Mouse (Mus musculus): ENCODE data around the gene Sdk1. TPM values are rescaled to one million over a fixed set of nuclear protein-coding genes. Genes with fewer than 3 reads are reported as not detected.

Gene Sdk1
- polyA plus RNA-seq, 1 experiment: 1.0 TPM

- TF ChIP-seq CTCF (IDR thresholded peaks at IDR 0.05; ENCODE audit: extremely low read depth, insufficient read length, insufficient replicate concordance, low read depth, low read length) (no peak), POLR2A (IDR thresholded peaks at IDR 0.05; ENCODE audit: low read depth, low read length) (no peak)
- H3K27me3 ChIP-seq (ENCODE audit: control insufficient read depth, insufficient read depth, low read length): no peaks in the 10 kb centered on the region
- no peaks in the 10 kb centered on the region for H3K36me3 ChIP-seq (ENCODE audit: control insufficient read depth, insufficient read depth, low read length)
- WGBS: 96% methylated on average over 3 of the region's 3 CpGs
- H3K4me1 ChIP-seq (ENCODE audit: control insufficient read depth, insufficient read depth, insufficient read length, low read length): no peaks in the 10 kb centered on the region
- H3K4me3 ChIP-seq (ENCODE audit: low read depth, low read length): no peak overlapping the region
- H3K27ac ChIP-seq (ENCODE audit: insufficient read depth, low read depth, low read length): no peak overlapping the region
Measured at GRCm38 (mm10) chr5:142080661-142081060, 839.4 kb downstream of the Sdk1 start.

DNA sequence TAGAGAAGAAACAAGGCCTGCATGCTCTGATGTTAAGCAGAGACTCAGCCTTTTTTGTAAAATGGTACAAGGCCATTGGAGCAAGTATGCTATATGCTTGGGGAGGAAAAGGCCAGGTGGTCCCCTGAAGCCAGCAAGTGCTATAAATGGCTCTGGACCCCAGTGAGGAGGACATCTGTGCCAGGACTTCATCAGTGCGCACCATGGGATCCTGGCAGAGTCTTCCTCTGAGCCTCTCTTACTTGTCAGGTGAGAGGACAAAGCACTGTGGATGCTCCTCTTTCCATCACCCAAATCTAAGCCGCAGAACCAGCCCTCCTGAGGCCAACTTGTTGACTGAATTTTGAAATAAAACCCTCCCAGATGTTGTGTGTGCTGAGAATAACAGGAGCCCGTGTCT, 839.8 kb downstream of the Sdk1 start:
- Histone ChIP-seq H3K27me3 (ENCODE audit: control insufficient read depth, insufficient read depth, low read length) (no peaks in the 10 kb centered on the region), H3K4me3 (ENCODE audit: low read depth, low read length) (no peak overlapping the region), H3K36me3 (ENCODE audit: control insufficient read depth, insufficient read depth, low read length) (no peaks in the 10 kb centered on the region), H3K27ac (ENCODE audit: insufficient read depth, low read depth, low read length) (no peak overlapping the region), H3K4me1 (ENCODE audit: control insufficient read depth, insufficient read depth, insufficient read length, low read length) (no peaks in the 10 kb centered on the region)
- WGBS: 92% methylated on average over 3 of the region's 3 CpGs
- TF ChIP-seq POLR2A (IDR thresholded peaks at IDR 0.05; ENCODE audit: low read depth, low read length) (no peak), CTCF (IDR thresholded peaks at IDR 0.05; ENCODE audit: extremely low read depth, insufficient read length, insufficient replicate concordance, low read depth, low read length) (no peak)

GRCm38 (mm10) chr5:142096377-142096841, 855.1 kb downstream of the Sdk1 start:
- H3K27me3 ChIP-seq (ENCODE audit: control insufficient read depth, insufficient read depth, low read length): no peaks in the 10 kb centered on the region
- no peaks in the 10 kb centered on the region for H3K36me3 ChIP-seq (ENCODE audit: control insufficient read depth, insufficient read depth, low read length)
- no peaks in the 10 kb centered on the region for H3K4me1 ChIP-seq (ENCODE audit: control insufficient read depth, insufficient read depth, insufficient read length, low read length)
- no peak overlapping the region for H3K4me3 ChIP-seq (ENCODE audit: low read depth, low read length)
- H3K27ac ChIP-seq (ENCODE audit: insufficient read depth, low read depth, low read length): no peak overlapping the region
- no peak for TF ChIP-seq POLR2A (IDR thresholded peaks at IDR 0.05; ENCODE audit: low read depth, low read length)
- no peak for TF ChIP-seq CTCF (IDR thresholded peaks at IDR 0.05; ENCODE audit: extremely low read depth, insufficient read length, insufficient replicate concordance, low read depth, low read length)
- 88% methylated on average over 11 of the region's 11 CpGs for WGBS

GRCm38 (mm10) chr5:142100176-142100575, 858.9 kb downstream of the Sdk1 start:
- no peak overlapping the region for H3K4me3 ChIP-seq (ENCODE audit: low read depth, low read length)
- H3K4me1 ChIP-seq (ENCODE audit: control insufficient read depth, insufficient read depth, insufficient read length, low read length): no peaks in the 10 kb centered on the region
- H3K27me3 ChIP-seq (ENCODE audit: control insufficient read depth, insufficient read depth, low read length): no peaks in the 10 kb centered on the region
- WGBS: 77% methylated on average over 7 of the region's 7 CpGs
- TF ChIP-seq POLR2A (IDR thresholded peaks at IDR 0.05; ENCODE audit: low read depth, low read length) (no peak), CTCF (IDR thresholded peaks at IDR 0.05; ENCODE audit: extremely low read depth, insufficient read length, insufficient replicate concordance, low read depth, low read length) (no peak)
- no peak overlapping the region for H3K27ac ChIP-seq (ENCODE audit: insufficient read depth, low read depth, low read length)
- no peaks in the 10 kb centered on the region for H3K36me3 ChIP-seq (ENCODE audit: control insufficient read depth, insufficient read depth, low read length)

- no peak overlapping the region for H3K4me3 ChIP-seq (ENCODE audit: low read depth, low read length)
- no peak overlapping the region for H3K27ac ChIP-seq (ENCODE audit: insufficient read depth, low read depth, low read length)
- TF ChIP-seq POLR2A (IDR thresholded peaks at IDR 0.05; ENCODE audit: low read depth, low read length) (no peak), CTCF (IDR thresholded peaks at IDR 0.05; ENCODE audit: extremely low read depth, insufficient read length, insufficient replicate concordance, low read depth, low read length) (no peak)
- H3K4me1 ChIP-seq (ENCODE audit: control insufficient read depth, insufficient read depth, insufficient read length, low read length): no peaks in the 10 kb centered on the region
- H3K27me3 ChIP-seq (ENCODE audit: control insufficient read depth, insufficient read depth, low read length): no peaks in the 10 kb centered on the region
- no peaks in the 10 kb centered on the region for H3K36me3 ChIP-seq (ENCODE audit: control insufficient read depth, insufficient read depth, low read length)
- 74% methylated on average over 11 of the region's 11 CpGs for whole genome bisulfite sequencing
Measured at GRCm38 (mm10) chr5:142107434-142107833, 866.1 kb downstream of the Sdk1 start.

DNA sequence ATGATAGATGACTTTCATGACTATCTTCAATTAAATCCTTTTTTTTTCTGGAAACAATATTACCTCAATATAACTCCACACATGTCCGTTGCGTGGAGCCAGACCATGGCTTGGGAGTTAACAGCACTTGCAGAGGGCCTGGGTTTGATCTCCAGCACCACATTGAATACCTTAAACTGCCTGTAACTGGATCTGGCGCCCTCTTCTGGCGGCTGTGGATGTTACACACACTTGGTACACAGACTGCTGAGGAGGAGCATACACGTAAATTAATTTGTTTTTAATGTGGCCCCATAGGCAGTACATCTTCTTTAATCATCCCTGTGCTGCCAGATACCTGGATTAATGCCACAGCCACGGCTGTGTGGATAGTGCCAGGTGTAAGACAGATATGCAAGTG, 870.7 kb downstream of the Sdk1 start:
- no peaks in the 10 kb centered on the region for H3K4me1 ChIP-seq (ENCODE audit: control insufficient read depth, insufficient read depth, insufficient read length, low read length)
- no peaks in the 10 kb centered on the region for H3K36me3 ChIP-seq (ENCODE audit: control insufficient read depth, insufficient read depth, low read length)
- no peak overlapping the region for H3K4me3 ChIP-seq (ENCODE audit: low read depth, low read length)
- 83% methylated on average over 6 of the region's 6 CpGs for WGBS
- no peak overlapping the region for H3K27ac ChIP-seq (ENCODE audit: insufficient read depth, low read depth, low read length)
- TF ChIP-seq POLR2A (IDR thresholded peaks at IDR 0.05; ENCODE audit: low read depth, low read length): no peak
- TF ChIP-seq CTCF (IDR thresholded peaks at IDR 0.05; ENCODE audit: extremely low read depth, insufficient read length, insufficient replicate concordance, low read depth, low read length): no peak
- no peaks in the 10 kb centered on the region for H3K27me3 ChIP-seq (ENCODE audit: control insufficient read depth, insufficient read depth, low read length)

DNA sequence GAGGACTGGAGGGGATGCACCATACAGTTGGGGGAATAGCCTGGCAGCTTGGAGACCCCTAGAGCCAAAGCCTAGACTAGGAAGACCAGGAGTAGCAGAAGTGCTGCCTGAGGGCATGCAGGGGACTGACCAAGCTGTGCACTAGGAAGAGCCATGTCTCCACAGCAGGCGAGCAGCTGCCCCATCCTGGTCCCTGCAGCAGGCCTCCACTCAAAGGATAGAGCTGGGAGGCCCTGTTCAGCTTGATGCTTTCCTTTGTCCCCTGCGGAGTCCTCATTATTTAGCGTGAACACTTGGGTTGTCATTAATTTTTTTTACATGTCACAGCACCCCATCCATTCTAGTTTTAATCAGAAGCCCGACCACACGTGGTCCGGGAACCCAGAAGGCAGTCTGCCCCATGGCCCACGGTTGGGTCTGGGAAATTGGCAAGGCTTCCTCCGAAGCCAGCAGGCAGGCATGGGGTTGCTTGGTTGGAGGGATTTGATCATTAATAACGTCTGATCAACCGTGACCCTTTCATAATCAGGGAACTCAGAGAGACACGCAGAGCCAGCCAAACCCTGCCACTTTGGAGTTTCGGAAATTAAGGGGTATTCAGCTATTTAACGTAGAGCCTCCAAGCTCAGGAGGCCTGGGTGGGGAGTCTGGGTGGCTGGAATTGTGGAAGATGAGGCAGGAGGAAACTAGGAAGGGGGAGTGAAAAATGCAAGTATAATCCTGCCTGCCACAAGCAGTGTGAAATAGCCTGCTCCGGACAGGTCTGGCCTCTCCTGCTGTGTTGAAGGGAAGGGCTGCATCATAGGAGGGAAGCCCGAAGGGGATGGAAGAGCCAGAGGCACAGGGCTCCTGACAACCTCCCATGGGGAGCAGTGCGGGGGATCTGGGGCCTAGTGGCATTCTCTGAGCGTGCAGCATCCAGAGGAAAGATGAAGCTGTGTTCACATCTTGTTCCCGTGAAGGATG, 872.2 kb downstream of the Sdk1 start:
- Histone ChIP-seq H3K27ac (ENCODE audit: insufficient read depth, low read depth, low read length) (no peak overlapping the region), H3K4me1 (ENCODE audit: control insufficient read depth, insufficient read depth, insufficient read length, low read length) (no peaks in the 10 kb centered on the region), H3K4me3 (ENCODE audit: low read depth, low read length) (no peak overlapping the region), H3K36me3 (ENCODE audit: control insufficient read depth, insufficient read depth, low read length) (no peaks in the 10 kb centered on the region), H3K27me3 (ENCODE audit: control insufficient read depth, insufficient read depth, low read length) (no peaks in the 10 kb centered on the region)
- TF ChIP-seq CTCF (IDR thresholded peaks at IDR 0.05; ENCODE audit: extremely low read depth, insufficient read length, insufficient replicate concordance, low read depth, low read length) (no peak), POLR2A (IDR thresholded peaks at IDR 0.05; ENCODE audit: low read depth, low read length) (no peak)
- WGBS: 74% methylated on average over 18 of the region's 18 CpGs

Data from small intestine, adult 2 months (tissue).